Mouse (Mus musculus): Measurements from ENCODE around the gene 1700067K01Rik. TPM values are rescaled to one million over a fixed set of nuclear protein-coding genes. Genes with fewer than 3 reads are reported as not detected.
"Not testable (repeated sequence)": the region's sequence is repeated elsewhere in the genome, so short reads cannot be mapped to it uniquely, and the experiment has no call there.

Gene 1700067K01Rik
- polyA plus RNA-seq, 1 experiment from 2014 or later: 0.73 TPM

DNA sequence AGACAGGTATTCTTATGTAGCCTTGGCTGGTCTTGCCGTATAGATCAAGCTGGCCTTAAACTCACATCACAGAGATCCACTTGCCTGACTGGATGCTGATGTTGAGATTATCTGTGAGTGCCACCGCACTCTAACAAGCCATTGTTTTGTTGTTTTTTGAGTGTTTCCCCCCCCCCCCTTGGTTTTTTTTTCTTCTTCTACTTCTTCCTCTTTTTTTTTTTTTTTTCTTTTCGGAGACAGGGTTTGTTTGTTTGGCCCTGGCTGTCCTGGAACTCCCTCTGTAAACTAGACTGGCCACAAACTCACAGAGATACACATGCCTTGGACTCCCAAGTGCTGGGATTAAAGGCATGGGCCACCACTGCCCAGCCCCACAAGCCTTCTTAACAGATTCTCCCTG is 7.3 kb upstream of the 1700067K01Rik start:
- no peak for DNase-seq (ENCODE audit: low spot score)
- no peaks in the 10 kb centered on the region for H3K9me3 ChIP-seq (replicated peaks)
- WGBS: 86% methylated on average over 3 of the region's 3 CpGs
- H3K27me3 ChIP-seq (ENCODE audit: low read depth, poor library complexity, severe bottlenecking): no peaks in the 10 kb centered on the region
- H3K36me3 ChIP-seq: peaks cover 59% of the 10 kb centered on the region
- peaks cover 37% of the 10 kb centered on the region for H3K4me1 ChIP-seq
- no peak overlapping the region for H3K4me3 ChIP-seq
- no peak overlapping the region for H3K27ac ChIP-seq

GRCm38 (mm10) chr8:83995973-83996372 is 5.3 kb upstream of the 1700067K01Rik start:
- Histone ChIP-seq H3K36me3 (peaks cover 58% of the 10 kb centered on the region), H3K27ac (peak overlapping the region; percentile 96), H3K9me3 (replicated peaks) (no peaks in the 10 kb centered on the region), H3K4me1 (peaks cover 45% of the 10 kb centered on the region), H3K27me3 (ENCODE audit: low read depth, poor library complexity, severe bottlenecking) (peaks cover 18% of the 10 kb centered on the region), H3K4me3 (peak overlapping the region; percentile 87)
- 14% methylated on average over 12 of the region's 12 CpGs for WGBS
- no peak for DNase-seq (ENCODE audit: low spot score)

DNA sequence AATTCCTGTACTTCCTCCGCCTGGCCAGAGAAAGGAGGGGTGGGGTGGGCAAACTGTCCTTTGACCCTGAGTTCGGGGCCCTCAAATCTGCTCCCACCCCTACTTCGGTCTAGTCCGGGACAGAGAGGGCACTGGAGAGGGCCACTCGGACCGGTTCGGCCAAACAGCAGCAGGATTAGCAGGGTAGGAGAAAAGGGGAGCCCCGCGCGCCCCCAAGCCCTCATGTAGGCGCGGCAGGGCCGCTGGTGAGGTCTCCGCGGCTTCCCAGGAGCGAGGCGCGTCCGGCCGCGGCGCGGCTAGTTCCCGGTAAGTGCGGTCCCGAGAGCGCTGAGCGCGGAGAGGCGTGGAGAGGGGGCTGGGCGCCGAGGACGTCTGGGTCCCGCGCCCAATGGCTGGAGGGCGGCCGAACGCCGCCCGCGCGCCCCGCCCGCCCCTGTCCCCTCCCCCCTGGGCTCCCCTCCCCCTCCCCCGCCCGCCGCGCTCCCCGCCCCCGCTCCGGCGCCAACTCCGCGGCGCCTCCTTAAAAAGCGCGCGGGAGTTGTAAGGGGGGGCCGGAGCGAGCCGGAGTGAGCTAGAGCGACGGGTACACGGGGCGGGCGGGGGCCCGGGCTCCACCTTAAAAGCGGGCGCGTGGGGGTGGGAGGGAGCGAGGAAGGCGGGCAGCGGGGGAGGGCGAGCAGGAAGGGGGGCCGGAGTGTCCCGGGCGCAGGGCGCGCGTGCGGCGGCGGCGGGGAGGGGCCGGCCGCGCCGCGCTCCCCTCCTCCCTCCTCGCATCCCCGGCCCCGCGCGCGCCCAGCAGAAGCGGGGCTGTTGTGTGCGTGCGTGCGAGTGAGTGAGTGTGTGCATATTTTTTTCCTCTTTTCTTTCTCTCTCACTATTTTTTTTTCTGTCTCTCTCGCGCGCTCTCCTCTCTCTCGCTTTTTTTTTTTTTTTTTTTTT is 4.5 kb upstream of the 1700067K01Rik start:
- under 1% methylated on average over 81 of the region's 103 CpGs for WGBS
- Histone ChIP-seq H3K27me3 (ENCODE audit: low read depth, poor library complexity, severe bottlenecking) (peaks cover 27% of the 10 kb centered on the region), H3K4me1 (peaks cover 45% of the 10 kb centered on the region), H3K9me3 (replicated peaks) (no peaks in the 10 kb centered on the region), H3K36me3 (peaks cover 58% of the 10 kb centered on the region), H3K4me3 (peak overlapping the region; percentile 87), H3K27ac (peak overlapping the region; percentile 96)
- peak; percentile 91 for DNase-seq (ENCODE audit: low spot score)

DNA sequence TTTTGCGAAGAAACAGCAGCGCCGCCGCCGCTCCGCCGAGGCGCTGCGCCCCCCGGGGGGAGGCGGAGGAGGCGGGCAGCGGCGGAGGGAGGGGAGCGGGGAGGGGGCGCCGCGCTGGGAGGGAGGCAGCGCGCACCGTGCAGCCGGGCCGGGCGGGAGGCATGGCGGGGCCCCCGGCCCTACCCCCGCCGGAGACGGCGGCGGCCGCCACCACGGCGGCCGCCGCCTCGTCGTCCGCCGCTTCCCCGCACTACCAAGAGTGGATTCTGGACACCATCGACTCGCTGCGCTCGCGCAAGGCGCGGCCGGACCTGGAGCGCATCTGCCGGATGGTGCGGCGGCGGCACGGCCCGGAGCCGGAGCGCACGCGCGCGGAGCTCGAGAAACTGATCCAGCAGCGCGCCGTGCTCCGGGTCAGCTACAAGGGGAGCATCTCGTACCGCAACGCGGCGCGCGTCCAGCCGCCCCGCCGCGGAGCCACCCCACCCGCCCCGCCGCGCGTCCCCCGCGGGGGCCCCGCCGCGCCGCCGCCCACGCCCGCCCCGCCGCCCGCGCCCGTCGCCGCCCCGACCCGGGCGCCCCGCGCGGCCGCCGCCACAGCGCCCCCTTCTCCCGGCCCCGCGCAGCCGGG is 3.7 kb upstream of the 1700067K01Rik start, which contains the start of gene Samd1:
TSS of gene Samd1 (plus strand) at position 162 of the 631 bp plus-strand sequence.
- H3K4me1 ChIP-seq: peaks cover 48% of the 10 kb centered on the region
- WGBS: 12% methylated on average over 105 of the region's 112 CpGs
- H3K36me3 ChIP-seq: peaks cover 56% of the 10 kb centered on the region
- no peaks in the 10 kb centered on the region for H3K9me3 ChIP-seq (replicated peaks)
- H3K27ac ChIP-seq: peak within 1 kb of the TSS; percentile 96
- H3K4me3 ChIP-seq: peak within 1 kb of the TSS; percentile 87
- peak; percentile 58 for DNase-seq (ENCODE audit: low spot score)
- peaks cover 33% of the 10 kb centered on the region for H3K27me3 ChIP-seq (ENCODE audit: low read depth, poor library complexity, severe bottlenecking)

- Histone ChIP-seq H3K36me3 (peaks cover 57% of the 10 kb centered on the region), H3K27ac (peak overlapping the region; percentile 88), H3K4me1 (peaks cover 56% of the 10 kb centered on the region), H3K4me3 (peak overlapping the region; percentile 87), H3K9me3 (replicated peaks) (no peaks in the 10 kb centered on the region), H3K27me3 (ENCODE audit: low read depth, poor library complexity, severe bottlenecking) (peaks cover 42% of the 10 kb centered on the region)
- WGBS: 14% methylated on average over 92 of the region's 92 CpGs
- DNase-seq (ENCODE audit: low spot score): peak; percentile 79
Observed at GRCm38 (mm10) chr8:83998231-83999056, 2.9 kb upstream of the 1700067K01Rik start.

DNA sequence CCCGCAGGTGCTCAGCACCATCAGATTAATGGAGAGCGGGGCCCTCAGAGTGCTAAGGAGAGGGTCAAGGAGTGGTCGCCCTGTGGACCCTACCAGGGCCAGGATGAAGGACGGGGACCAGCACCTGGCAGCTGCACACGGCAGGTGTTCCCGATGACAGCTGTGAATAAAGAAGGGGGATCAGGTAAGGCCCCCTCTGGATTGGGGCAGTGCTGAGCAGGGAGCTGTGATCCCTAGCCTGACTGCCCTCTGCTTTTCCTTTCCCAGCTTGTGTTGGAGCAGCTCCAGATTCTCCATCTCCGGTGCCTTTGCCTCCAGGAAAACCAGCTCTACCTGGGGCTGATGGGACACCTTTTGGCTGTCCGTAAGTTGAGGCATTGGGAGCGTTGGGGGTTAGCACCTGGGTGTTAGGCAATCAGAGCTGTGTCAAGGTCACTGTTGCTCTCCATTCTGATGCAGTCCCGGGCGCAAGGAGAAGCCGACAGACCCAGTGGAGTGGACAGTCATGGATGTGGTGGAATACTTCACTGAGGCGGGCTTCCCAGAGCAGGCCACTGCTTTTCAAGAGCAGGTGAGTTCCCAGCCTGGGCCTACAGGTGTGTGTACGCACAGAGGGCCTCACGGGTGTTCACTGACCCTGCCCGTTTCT is 2.1 kb upstream of the 1700067K01Rik start:
- Histone ChIP-seq H3K4me3 (peak overlapping the region; percentile 87), H3K36me3 (peaks cover 51% of the 10 kb centered on the region), H3K27ac (no peak overlapping the region), H3K4me1 (peaks cover 62% of the 10 kb centered on the region), H3K27me3 (ENCODE audit: low read depth, poor library complexity, severe bottlenecking) (peaks cover 44% of the 10 kb centered on the region), H3K9me3 (replicated peaks) (no peaks in the 10 kb centered on the region)
- WGBS: 65% methylated on average over 16 of the region's 16 CpGs
- no peak for DNase-seq (ENCODE audit: low spot score)

- peaks cover 66% of the 10 kb centered on the region for H3K4me1 ChIP-seq
- peaks cover 44% of the 10 kb centered on the region for H3K36me3 ChIP-seq
- 94% methylated on average over 2 of the region's 2 CpGs for WGBS
- H3K27ac ChIP-seq: no peak overlapping the region
- 0 out of 2 replicates have a peak overlapping the region, but pooled peaks have one; percentile 87 for H3K4me3 ChIP-seq
- H3K27me3 ChIP-seq (ENCODE audit: low read depth, poor library complexity, severe bottlenecking): peaks cover 44% of the 10 kb centered on the region
- H3K9me3 ChIP-seq (replicated peaks): no peaks in the 10 kb centered on the region
- no peak for DNase-seq (ENCODE audit: low spot score)
Observed at GRCm38 (mm10) chr8:83999825-84000224, 1.5 kb upstream of the 1700067K01Rik start.

GRCm38 (mm10) chr8:84002957-84003611 is 1.8 kb downstream of the 1700067K01Rik start:
- peaks cover 44% of the 10 kb centered on the region for H3K27me3 ChIP-seq (ENCODE audit: low read depth, poor library complexity, severe bottlenecking)
- no peak overlapping the region for H3K4me3 ChIP-seq
- H3K27ac ChIP-seq: no peak overlapping the region
- H3K9me3 ChIP-seq (replicated peaks): no peaks in the 10 kb centered on the region
- peaks cover 40% of the 10 kb centered on the region for H3K36me3 ChIP-seq
- 66% methylated on average over 12 of the region's 12 CpGs for WGBS
- H3K4me1 ChIP-seq: peaks cover 52% of the 10 kb centered on the region
- DNase-seq (ENCODE audit: low spot score): no peak

DNA sequence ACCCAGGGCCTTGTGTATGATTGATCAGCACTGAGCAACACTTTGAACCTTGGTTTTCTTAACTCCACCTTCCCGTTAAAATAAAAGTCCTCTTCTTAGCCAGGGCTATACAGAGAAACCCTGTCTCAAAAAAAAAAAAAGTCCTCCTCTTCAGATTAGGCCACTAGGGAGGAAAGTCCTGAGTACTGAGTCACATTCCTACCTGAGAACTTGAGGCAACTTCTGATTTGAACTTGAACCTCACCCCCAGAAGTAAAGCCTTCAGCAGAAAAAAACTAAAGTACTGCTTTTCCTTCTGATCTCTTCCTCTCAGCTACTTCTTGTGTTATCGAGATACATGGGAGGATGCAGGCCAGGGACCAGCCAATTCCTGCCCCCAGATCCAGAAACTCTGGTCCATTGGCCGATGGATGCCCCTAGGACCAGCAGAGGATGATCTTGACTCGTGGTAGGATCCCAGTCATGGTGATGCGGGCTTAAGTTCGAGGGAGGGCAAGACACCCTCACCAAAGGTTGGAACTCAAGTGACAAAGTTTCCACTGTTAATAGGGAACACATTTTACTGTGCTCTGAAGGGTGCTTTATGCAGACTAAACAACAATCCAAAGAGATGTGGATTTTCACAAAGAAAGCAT is 2.4 kb downstream of the 1700067K01Rik start:
- no peak for DNase-seq (ENCODE audit: low spot score)
- peak overlapping the region; percentile 62 for H3K4me3 ChIP-seq
- WGBS: 74% methylated on average over 6 of the region's 6 CpGs
- H3K27ac ChIP-seq: 0 out of 2 replicates have a peak overlapping the region, but pooled peaks have one; percentile 80
- peaks cover 44% of the 10 kb centered on the region for H3K27me3 ChIP-seq (ENCODE audit: low read depth, poor library complexity, severe bottlenecking)
- peaks cover 40% of the 10 kb centered on the region for H3K36me3 ChIP-seq
- H3K4me1 ChIP-seq: peaks cover 47% of the 10 kb centered on the region
- H3K9me3 ChIP-seq (replicated peaks): no peaks in the 10 kb centered on the region

DNA sequence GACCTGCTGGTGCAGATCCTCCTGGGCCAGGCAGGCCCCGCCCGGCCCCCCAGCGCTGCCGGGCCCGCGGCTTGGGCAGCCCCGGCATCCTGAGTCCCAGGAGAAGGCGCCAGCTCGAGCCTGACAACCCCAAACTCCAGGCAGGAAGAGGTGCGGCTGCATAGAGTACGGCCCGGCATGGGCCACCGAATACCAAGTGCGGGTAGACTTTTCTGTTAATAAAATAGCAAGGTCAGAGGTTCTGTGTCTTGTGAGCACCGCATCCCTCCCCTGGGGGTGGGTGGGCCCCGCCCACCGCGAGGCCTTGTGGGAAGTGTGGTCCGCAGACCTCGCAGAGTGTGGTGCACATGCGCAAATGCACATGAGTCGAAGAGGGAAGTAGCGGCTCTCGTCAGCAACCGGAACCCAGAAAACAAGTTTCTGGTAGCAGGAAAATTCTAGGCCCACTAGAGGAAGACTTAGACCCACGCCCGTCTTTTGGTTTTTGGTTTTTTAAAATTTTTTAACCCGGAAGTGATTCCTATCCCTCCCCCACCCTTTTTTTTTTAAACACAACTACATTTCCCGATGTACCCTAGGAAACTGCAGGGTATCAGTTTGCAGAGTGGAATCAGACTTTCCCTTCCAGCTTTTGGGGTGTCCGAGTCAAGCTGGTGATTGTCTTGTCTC is 3.4 kb downstream of the 1700067K01Rik start:
- WGBS: 1% methylated on average over 30 of the region's 30 CpGs
- Histone ChIP-seq H3K27me3 (ENCODE audit: low read depth, poor library complexity, severe bottlenecking) (peaks cover 41% of the 10 kb centered on the region), H3K4me1 (peaks cover 40% of the 10 kb centered on the region), H3K9me3 (replicated peaks) (no peaks in the 10 kb centered on the region), H3K27ac (peak overlapping the region; percentile 80), H3K36me3 (peaks cover 35% of the 10 kb centered on the region), H3K4me3 (peak overlapping the region; percentile 62)
- peak; percentile 92 for DNase-seq (ENCODE audit: low spot score)

DNA sequence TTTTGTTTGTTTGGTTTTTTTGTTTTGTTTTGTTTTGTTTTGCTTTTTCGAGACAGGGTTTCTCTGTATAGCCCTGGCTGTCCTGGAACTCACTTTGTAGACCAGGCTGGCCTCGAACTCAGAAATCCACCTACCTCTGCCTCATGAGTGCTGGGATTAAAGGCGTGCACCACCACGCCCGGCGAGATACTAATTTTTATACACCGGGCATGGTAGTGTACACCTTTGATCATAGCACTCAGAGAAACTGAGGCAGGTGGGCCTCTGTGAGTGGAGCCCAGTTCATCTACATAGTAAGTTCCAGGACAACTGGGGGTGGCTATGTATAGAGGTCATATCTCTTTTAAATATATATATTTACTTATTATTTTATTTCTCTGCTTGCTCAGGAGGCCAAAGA is 4.2 kb downstream of the 1700067K01Rik start:
- H3K4me1 ChIP-seq: peaks cover 44% of the 10 kb centered on the region
- H3K36me3 ChIP-seq: peaks cover 26% of the 10 kb centered on the region
- not testable (repeated sequence) for H3K27ac ChIP-seq; H3K4me3 ChIP-seq; H3K9me3 ChIP-seq (replicated peaks); DNase-seq (ENCODE audit: low spot score)
- peaks cover 41% of the 10 kb centered on the region for H3K27me3 ChIP-seq (ENCODE audit: low read depth, poor library complexity, severe bottlenecking)
- 97% methylated on average over 7 of the region's 7 CpGs for WGBS

Data from limb, embryonic 10.5 days (tissue).